Mouse (Mus musculus): ENCODE measurements around the gene Vmn2r20. TPM values are rescaled to one million over a fixed set of nuclear protein-coding genes. Genes with fewer than 3 reads are reported as not detected.
"Not testable (repeated sequence)": the region's sequence is repeated elsewhere in the genome, so short reads cannot be mapped to it uniquely, and the experiment has no call there.

Vmn2r20 gene
- total RNA-seq (2021) (not detected), polyA plus RNA-seq (2012; rRNA removed) (not detected in 2 replicates)
- long read RNA-seq, result 0 reads

GRCm38 (mm10) chr6:123418016-123418415 lies at the start of gene Vmn2r20:
Vmn2r20 (minus strand) TSS chr6:123418116.
- no CpG with 5 or more reads among the region's 4 CpGs for WGBS
- H3K27ac ChIP-seq; H3K4me1 ChIP-seq (ENCODE audit: control insufficient read depth, insufficient read depth, low read length); H3K27me3 ChIP-seq (ENCODE audit: control insufficient read depth, insufficient read depth, low read length); intact Hi-C loops (cut with DNase I); H3K9ac ChIP-seq (ENCODE audit: low read depth, low read length); H3K79me2 ChIP-seq (replicated peaks; ENCODE audit: control insufficient read depth, insufficient read depth, low read length); H3K36me3 ChIP-seq (ENCODE audit: control insufficient read depth, insufficient read depth, low read length); DNase-seq; H3K4me3 ChIP-seq: not testable (repeated sequence)

GRCm38 (mm10) chr6:123424413-123424812 lies 6.5 kb upstream of the Vmn2r20 start:
- H3K27me3 ChIP-seq (ENCODE audit: control insufficient read depth, insufficient read depth, low read length); H3K9ac ChIP-seq (ENCODE audit: low read depth, low read length); H3K27ac ChIP-seq; H3K36me3 ChIP-seq (ENCODE audit: control insufficient read depth, insufficient read depth, low read length); H3K4me3 ChIP-seq; H3K4me1 ChIP-seq (ENCODE audit: control insufficient read depth, insufficient read depth, low read length); DNase-seq; intact Hi-C loops (cut with DNase I); H3K79me2 ChIP-seq (replicated peaks; ENCODE audit: control insufficient read depth, insufficient read depth, low read length): not testable (repeated sequence)
- no CpG with 5 or more reads among the region's 1 CpGs for WGBS

DNA sequence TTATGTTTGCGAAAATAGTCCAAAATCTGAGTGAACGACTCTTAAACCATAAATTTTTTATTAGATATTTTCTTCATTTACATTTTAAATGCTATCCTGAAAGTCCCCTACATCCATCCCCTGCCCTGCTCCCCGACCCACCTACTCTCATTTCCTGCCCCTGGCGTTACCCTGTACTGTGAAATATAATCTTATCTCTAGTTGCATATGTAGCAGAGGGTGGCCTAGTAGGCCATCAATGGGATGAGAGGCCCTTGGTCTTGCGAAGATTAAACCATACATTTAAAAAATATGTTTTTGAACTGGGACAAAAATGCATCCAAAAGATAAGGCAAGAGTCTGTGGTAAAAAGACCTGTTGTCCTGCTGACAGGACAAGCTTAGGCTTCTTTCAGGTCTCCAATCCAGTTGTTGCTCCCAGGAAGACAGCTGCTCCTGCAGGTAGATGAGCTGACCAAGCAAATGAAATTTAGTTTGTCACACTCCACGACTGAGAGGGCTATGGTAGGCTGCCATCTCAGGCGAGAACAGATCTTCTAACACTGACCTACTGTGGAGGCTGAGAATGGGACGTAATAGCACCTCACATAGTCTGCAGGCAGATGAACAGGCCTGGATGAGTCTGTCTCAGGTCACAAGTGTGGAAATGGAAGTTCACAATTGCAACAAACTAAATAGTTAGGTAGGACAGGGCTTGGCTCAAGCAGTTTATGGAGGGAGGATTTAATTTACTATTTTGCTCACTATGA lies 10.8 kb downstream of the Vmn2r20 start:
- intact Hi-C loops (cut with DNase I); H3K4me1 ChIP-seq (ENCODE audit: control insufficient read depth, insufficient read depth, low read length); H3K79me2 ChIP-seq (replicated peaks; ENCODE audit: control insufficient read depth, insufficient read depth, low read length); H3K9ac ChIP-seq (ENCODE audit: low read depth, low read length); H3K27ac ChIP-seq; H3K36me3 ChIP-seq (ENCODE audit: control insufficient read depth, insufficient read depth, low read length); DNase-seq; H3K4me3 ChIP-seq; H3K27me3 ChIP-seq (ENCODE audit: control insufficient read depth, insufficient read depth, low read length): not testable (repeated sequence)
- no CpG with 5 or more reads among the region's 8 CpGs for WGBS

GRCm38 (mm10) chr6:123388824-123389223 lies 29.1 kb downstream of the Vmn2r20 start:
- H3K4me1 ChIP-seq (ENCODE audit: control insufficient read depth, insufficient read depth, low read length); H3K79me2 ChIP-seq (replicated peaks; ENCODE audit: control insufficient read depth, insufficient read depth, low read length); H3K36me3 ChIP-seq (ENCODE audit: control insufficient read depth, insufficient read depth, low read length); H3K9ac ChIP-seq (ENCODE audit: low read depth, low read length); DNase-seq; H3K4me3 ChIP-seq; H3K27me3 ChIP-seq (ENCODE audit: control insufficient read depth, insufficient read depth, low read length); H3K27ac ChIP-seq; intact Hi-C loops (cut with DNase I): not testable (repeated sequence)

DNA sequence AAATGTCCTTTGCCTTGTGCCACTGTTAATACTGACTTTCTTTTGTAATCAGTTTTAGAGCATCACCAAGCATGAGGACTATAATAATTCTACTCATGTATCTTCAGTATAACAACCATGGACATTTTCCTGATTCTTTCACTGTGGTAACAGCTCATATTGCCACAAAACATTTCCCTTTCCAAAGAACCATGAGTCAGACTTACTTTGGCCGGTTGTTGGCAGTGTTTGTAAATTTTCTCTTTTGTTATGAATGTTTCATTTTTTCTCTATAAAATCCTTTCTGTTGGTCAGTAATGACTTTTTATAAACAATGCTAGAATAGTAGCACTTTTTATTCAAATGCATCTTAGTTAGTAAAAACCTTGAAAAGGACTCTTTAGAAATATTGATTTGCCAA lies 71.8 kb downstream of the Vmn2r20 start:
- intact Hi-C loops (cut with DNase I), result no loop called here
- Histone ChIP-seq H3K27ac (no peak overlapping the region), H3K4me1 (ENCODE audit: control insufficient read depth, insufficient read depth, low read length) (no peaks in the 10 kb centered on the region), H3K79me2 (replicated peaks; ENCODE audit: control insufficient read depth, insufficient read depth, low read length) (no peaks in the 10 kb centered on the region), H3K4me3 (no peak overlapping the region), H3K9ac (ENCODE audit: low read depth, low read length) (no peak overlapping the region), H3K36me3 (ENCODE audit: control insufficient read depth, insufficient read depth, low read length) (no peaks in the 10 kb centered on the region), H3K27me3 (ENCODE audit: control insufficient read depth, insufficient read depth, low read length) (no peaks in the 10 kb centered on the region)
- TF ChIP-seq POLR2A (IDR thresholded peaks at IDR 0.05; ENCODE audit: insufficient read depth, low read depth, low read length) (no peak), CTCF (IDR thresholded peaks at IDR 0.05) (no peak), EP300 (IDR thresholded peaks at IDR 0.05; ENCODE audit: insufficient read depth, low read depth, low read length) (no peak)
- DNase-seq, result no peak
- 80% methylated on average over 1 of the region's 1 CpGs for WGBS

DNA sequence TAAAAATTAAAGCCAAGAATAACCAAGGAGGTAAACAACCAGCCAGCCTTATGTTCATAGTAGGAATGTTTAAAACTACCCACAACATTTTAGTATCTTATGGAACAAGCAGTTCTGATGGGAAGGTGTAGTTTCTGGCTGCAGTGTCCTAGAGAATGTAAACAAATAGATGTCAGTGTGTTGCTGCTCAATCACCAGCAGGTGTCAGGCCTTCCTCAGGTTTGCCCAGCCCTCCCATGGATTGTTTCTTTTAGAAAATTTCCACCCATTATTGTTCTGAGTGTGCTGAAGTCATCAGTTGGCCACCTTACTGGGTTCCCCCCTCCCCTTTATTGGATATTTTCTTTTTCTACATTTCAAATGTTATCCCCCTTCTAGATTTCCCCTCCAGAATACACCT lies 77.8 kb downstream of the Vmn2r20 start:
- Histone ChIP-seq H3K79me2 (replicated peaks; ENCODE audit: control insufficient read depth, insufficient read depth, low read length) (no peaks in the 10 kb centered on the region), H3K27ac (no peak overlapping the region), H3K4me1 (ENCODE audit: control insufficient read depth, insufficient read depth, low read length) (no peaks in the 10 kb centered on the region), H3K27me3 (ENCODE audit: control insufficient read depth, insufficient read depth, low read length) (no peaks in the 10 kb centered on the region), H3K4me3 (no peak overlapping the region), H3K9ac (ENCODE audit: low read depth, low read length) (no peak overlapping the region), H3K36me3 (ENCODE audit: control insufficient read depth, insufficient read depth, low read length) (no peaks in the 10 kb centered on the region)
- intact Hi-C loops (cut with DNase I), result no loop called here
- no peak for TF ChIP-seq EP300 (IDR thresholded peaks at IDR 0.05; ENCODE audit: insufficient read depth, low read depth, low read length)
- TF ChIP-seq CTCF (IDR thresholded peaks at IDR 0.05), result 0 out of 2 replicates have a peak, but pooled peaks have one; percentile 13
- no peak for TF ChIP-seq POLR2A (IDR thresholded peaks at IDR 0.05; ENCODE audit: insufficient read depth, low read depth, low read length)
- no peak for DNase-seq

DNA sequence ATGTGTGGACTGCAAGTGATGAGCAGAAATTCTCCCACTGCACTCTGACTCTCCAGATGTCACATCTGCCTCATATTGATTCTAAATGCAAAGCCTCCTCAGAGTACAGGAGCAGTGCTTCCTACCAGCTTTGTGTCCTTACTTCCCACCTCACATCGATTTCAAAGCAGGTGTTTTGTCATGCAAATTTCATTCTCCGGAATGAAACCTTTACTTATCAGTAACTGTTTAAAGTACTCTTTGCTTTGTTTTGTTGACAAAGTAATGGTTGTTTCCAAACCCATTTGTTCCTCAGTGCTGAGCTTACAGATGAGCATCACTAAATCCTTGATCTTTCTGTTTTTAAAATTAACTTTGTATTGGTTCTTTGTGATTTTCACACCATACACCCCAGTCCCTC lies 85.4 kb downstream of the Vmn2r20 start:
- Histone ChIP-seq H3K36me3 (ENCODE audit: control insufficient read depth, insufficient read depth, low read length) (no peaks in the 10 kb centered on the region), H3K4me1 (ENCODE audit: control insufficient read depth, insufficient read depth, low read length) (no peaks in the 10 kb centered on the region), H3K79me2 (replicated peaks; ENCODE audit: control insufficient read depth, insufficient read depth, low read length) (no peaks in the 10 kb centered on the region), H3K4me3 (no peak overlapping the region), H3K9ac (ENCODE audit: low read depth, low read length) (no peak overlapping the region), H3K27me3 (ENCODE audit: control insufficient read depth, insufficient read depth, low read length) (no peaks in the 10 kb centered on the region), H3K27ac (no peak overlapping the region)
- DNase-seq, result no peak
- TF ChIP-seq EP300 (IDR thresholded peaks at IDR 0.05; ENCODE audit: insufficient read depth, low read depth, low read length) (no peak), POLR2A (IDR thresholded peaks at IDR 0.05; ENCODE audit: insufficient read depth, low read depth, low read length) (no peak), CTCF (IDR thresholded peaks at IDR 0.05) (no peak)
- WGBS, result 42% methylated on average over 2 of the region's 2 CpGs
- intact Hi-C loops (cut with DNase I), result no loop called here

Other genes starting within 250 kb of the Vmn2r20 start
- gene Clec4b2, start 245.2 kb downstream of the Vmn2r20 start, total RNA-seq (2021), result not detected
- gene Clec4b2, start 245.2 kb downstream of the Vmn2r20 start, polyA plus RNA-seq (2012; rRNA removed), result not detected in 2 replicates
- gene Clec4n, start 188.3 kb downstream of the Vmn2r20 start, total RNA-seq (2021), result 1 to 10 TPM in 1 of 2 experiments, under 1 TPM in 1; 0.89 to 1.3 TPM
- 0.76 and 1.6 TPM in 2 replicates for gene Clec4n, start 188.3 kb downstream of the Vmn2r20 start, polyA plus RNA-seq (2012; rRNA removed)
- 1 to 10 TPM in 1 of 2 experiments, under 1 TPM in 1; 0.68 to 1.1 TPM for gene Clec4d, start 156.0 kb downstream of the Vmn2r20 start, total RNA-seq (2021)
- gene Clec4d, start 156.0 kb downstream of the Vmn2r20 start, polyA plus RNA-seq (2012; rRNA removed), result 0.32 and 0.64 TPM in 2 replicates
- gene Clec4e, start 128.2 kb downstream of the Vmn2r20 start, total RNA-seq (2021), result under 1 TPM; 0.13 to 0.75 TPM
- 0.08 and 0.09 TPM in 2 replicates for gene Clec4e, start 128.2 kb downstream of the Vmn2r20 start, polyA plus RNA-seq (2012; rRNA removed)
- not detected for gene Vmn2r19, start 109.8 kb downstream of the Vmn2r20 start, total RNA-seq (2021)
- not detected in 2 replicates for gene Vmn2r19, start 109.8 kb downstream of the Vmn2r20 start, polyA plus RNA-seq (2012; rRNA removed)
- not detected for gene Vmn2r21, start 115.3 kb upstream of the Vmn2r20 start, total RNA-seq (2021)
- gene Vmn2r21, start 115.3 kb upstream of the Vmn2r20 start, polyA plus RNA-seq (2012; rRNA removed), result not detected in 2 replicates
- gene Vmn2r22, start 232.6 kb upstream of the Vmn2r20 start, total RNA-seq (2021), result not detected
- not detected in 2 replicates for gene Vmn2r22, start 232.6 kb upstream of the Vmn2r20 start, polyA plus RNA-seq (2012; rRNA removed)